Mouse (Mus musculus) testis, adult 2 months (tissue): ENCODE results near the gene Kif21b.

Experiments
- CTCF ChIP-seq: fragments of 200-500 bp; IDR thresholded peaks from 2 replicates; pipeline ENCODE4 v1.5.1; 2012; ENCODE audit warnings: low read depth, mild to moderate bottlenecking, inconsistent platforms, low read length, moderate library complexity; ENCODE audit not compliant: control insufficient read depth, insufficient read depth, insufficient replicate concordance
- POLR2A ChIP-seq: fragments of 200-500 bp; IDR thresholded peaks from 2 replicates; pipeline ENCODE4 v1.6.1; 2012; ENCODE audit warnings: low read depth, mild to moderate bottlenecking, inconsistent platforms, low read length, moderate library complexity; ENCODE audit not compliant: control insufficient read depth

DNA sequence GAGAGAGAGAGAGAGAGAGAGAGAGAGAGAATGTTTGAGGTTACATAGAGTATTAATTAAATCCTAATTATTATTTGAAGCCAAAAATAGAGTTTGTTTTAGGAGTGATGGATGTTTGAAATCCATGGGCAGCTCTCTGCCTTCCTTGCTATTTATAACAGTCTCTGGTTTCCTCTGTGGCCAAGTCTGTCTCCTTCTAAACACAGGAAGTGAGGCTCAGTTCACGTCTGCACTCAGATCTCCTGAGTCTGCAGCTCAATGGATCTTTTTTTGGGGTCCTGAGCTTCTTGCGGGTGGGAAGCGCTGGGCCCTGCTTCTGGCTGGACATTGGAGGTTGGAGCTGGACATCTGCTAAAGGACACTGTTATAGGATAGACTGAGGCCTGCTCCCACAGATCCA, 3.3 kb upstream of the Kif21b start:
- TF ChIP-seq CTCF (no peak), POLR2A (no peak)
